Mouse (Mus musculus) forebrain, embryonic 11.5 days (tissue): ENCODE data around the gene Cldn10. TPM values are rescaled to one million over a fixed set of nuclear protein-coding genes. Genes with fewer than 3 reads are reported as not detected.

Experiments
- ATAC-seq: fragments of 200-750 bp; cut with Nextera tagmentation; replicated peaks from 2 replicates; pipeline ENCODE4 v1.8.0; 2017; ENCODE audit warnings: moderate TSS enrichment; ENCODE audit not compliant: low FRiP score
- DNase-seq: peaks from one replicate; pipeline ENCODE4 v3.0.0-alpha.2; 2017; ENCODE audit warnings: low spot score
- H3K27ac ChIP-seq: fragments of 300-500 bp; sonication (generic); 2 replicates; pipeline ENCODE4 v1.5.1; 2014; ENCODE audit warnings: low read depth, low read length
- H3K27me3 ChIP-seq: fragments of 300-500 bp; sonication (generic); 2 replicates; pipeline ENCODE4 v1.6.1; 2014; ENCODE audit warnings: mild to moderate bottlenecking, low read length, mixed read lengths; ENCODE audit not compliant: control insufficient read depth, insufficient read depth
- H3K36me3 ChIP-seq: fragments of 300-500 bp; sonication (generic); 2 replicates; pipeline ENCODE4 v1.6.1; 2014; ENCODE audit warnings: mild to moderate bottlenecking, low read length, moderate library complexity, mixed read lengths; ENCODE audit not compliant: control insufficient read depth, insufficient read depth
- H3K4me1 ChIP-seq: fragments of 300-500 bp; sonication (generic); replicated peaks from 2 replicates; pipeline ENCODE4 v1.6.1; 2014; ENCODE audit warnings: low read length, mixed read lengths; ENCODE audit not compliant: control insufficient read depth, insufficient read depth
- H3K4me2 ChIP-seq: fragments of 300-500 bp; sonication (generic); 2 replicates; pipeline ENCODE4 v1.6.1; 2014; ENCODE audit warnings: low read depth, mild to moderate bottlenecking, low read length, moderate library complexity, mixed read lengths; ENCODE audit not compliant: severe bottlenecking
- H3K4me3 ChIP-seq: fragments of 300-500 bp; sonication (generic); 2 replicates; pipeline ENCODE4 v1.5.1; 2014; ENCODE audit warnings: low read depth, low read length
- H3K9ac ChIP-seq: fragments of 300-500 bp; sonication (generic); 2 replicates; pipeline ENCODE4 v1.6.1; 2014; ENCODE audit warnings: low read length
- H3K9me3 ChIP-seq: fragments of 300-500 bp; sonication (generic); 2 replicates; pipeline ENCODE4 v1.6.1; 2016; ENCODE audit warnings: low read length, mixed read lengths; ENCODE audit not compliant: control insufficient read depth
- WGBS: fragments of 180-500 bp; shearing (Covaris S2); extraction: QIAGEN DNeasy Blood & Tissue Kit; methylation state at CpG from one replicate; pipeline ENCODE4 v1.1.7; 2014; 5-methylcytosine and 5-hydroxymethylcytosine counted together
- polyA plus RNA-seq: library from polyadenylated mRNA; unstranded; fragments of >200 nt; fragmentation: Nextera tagmentation; extraction: Ambion mirVana; gene quantifications from 2 replicates; pipeline ENCODE4 v1.2.1, GENCODE M21; 2014

Gene Cldn10
- polyA plus RNA-seq, 1 experiment from 2014 or later: 0.84 TPM

- DNase-seq (no peak), ATAC-seq (no peak)
- Histone ChIP-seq H3K4me1 (0 out of 2 replicates have a peak, but pooled peaks cover 3% of the 10 kb centered on the region), H3K9ac (no peak overlapping the region), H3K9me3 (no peaks in the 10 kb centered on the region), H3K27me3 (no peaks in the 10 kb centered on the region), H3K27ac (no peak overlapping the region), H3K4me2 (no peak overlapping the region), H3K36me3 (no peaks in the 10 kb centered on the region), H3K4me3 (no peak overlapping the region)
- 52% methylated on average over 6 of the region's 6 CpGs for WGBS
Measured at GRCm38 (mm10) chr14:118867366-118867765, 79.7 kb downstream of the Cldn10 start.

DNA sequence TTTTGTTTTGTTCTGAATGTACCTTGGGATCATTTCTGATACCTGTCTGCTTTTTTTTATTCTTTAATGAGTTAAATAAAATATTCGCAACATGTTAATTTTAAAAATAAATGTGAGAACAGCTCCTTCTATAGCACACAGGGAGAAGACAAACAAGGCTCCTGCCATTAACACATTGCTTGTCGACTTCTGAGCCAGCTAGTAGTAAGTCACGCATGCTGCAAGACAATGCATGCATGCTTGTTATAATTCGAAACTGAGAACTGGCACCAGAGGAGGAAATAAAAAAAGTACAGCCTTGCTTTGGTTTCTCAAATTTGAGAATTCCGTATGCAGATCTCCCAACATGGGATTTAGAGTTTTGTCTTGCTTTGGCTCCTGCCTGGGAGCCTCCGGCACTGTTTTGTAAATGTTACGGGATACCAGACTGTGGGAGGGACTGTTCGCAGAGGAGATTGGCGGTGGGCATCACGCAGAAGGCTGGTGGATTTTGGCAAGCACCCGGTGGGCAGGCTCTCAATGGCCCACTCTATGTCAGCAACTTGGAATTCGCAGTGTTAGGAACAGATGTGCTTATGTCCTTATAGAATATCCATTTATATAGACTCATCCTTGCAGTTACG, 80.5 kb downstream of the Cldn10 start:
- DNase-seq (no peak), ATAC-seq (no peak)
- H3K27me3 ChIP-seq: no peaks in the 10 kb centered on the region
- no peak overlapping the region for H3K9ac ChIP-seq
- no peak overlapping the region for H3K4me2 ChIP-seq
- 0 out of 2 replicates have a peak, but pooled peaks cover 3% of the 10 kb centered on the region for H3K4me1 ChIP-seq
- no peak overlapping the region for H3K27ac ChIP-seq
- no peaks in the 10 kb centered on the region for H3K9me3 ChIP-seq
- 82% methylated on average over 13 of the region's 13 CpGs for WGBS
- no peak overlapping the region for H3K4me3 ChIP-seq
- no peaks in the 10 kb centered on the region for H3K36me3 ChIP-seq

GRCm38 (mm10) chr14:118869712-118870111, 82.0 kb downstream of the Cldn10 start:
- Histone ChIP-seq H3K4me3 (no peak overlapping the region), H3K36me3 (no peaks in the 10 kb centered on the region), H3K27me3 (no peaks in the 10 kb centered on the region), H3K9me3 (no peaks in the 10 kb centered on the region), H3K4me1 (0 out of 2 replicates have a peak, but pooled peaks cover 3% of the 10 kb centered on the region), H3K9ac (no peak overlapping the region), H3K27ac (no peak overlapping the region), H3K4me2 (no peak overlapping the region)
- 90% methylated on average over 6 of the region's 6 CpGs for WGBS
- ATAC-seq: no peak
- DNase-seq: no peak

DNA sequence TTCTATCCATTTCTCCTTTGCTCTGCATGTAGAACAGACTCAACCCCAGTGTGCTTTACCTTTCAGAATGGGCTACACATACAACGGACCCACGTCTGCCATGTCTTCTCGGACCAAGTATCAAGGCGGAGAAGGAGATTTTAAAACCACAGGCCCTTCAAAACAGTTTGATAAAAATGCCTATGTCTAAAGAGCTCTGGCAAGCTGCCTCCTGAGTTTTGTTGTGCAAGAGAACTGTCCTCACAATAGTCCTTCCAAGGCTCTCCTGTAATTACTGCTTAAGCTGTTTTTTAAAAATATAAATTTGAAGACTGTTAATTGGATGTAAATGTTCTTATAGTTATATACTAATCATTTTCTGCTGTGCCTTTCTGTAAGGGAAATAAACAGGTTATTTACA, 86.4 kb downstream of the Cldn10 start:
- ATAC-seq (no peak), DNase-seq (no peak)
- WGBS: 96% methylated on average over 4 of the region's 4 CpGs
- H3K27me3 ChIP-seq: no peaks in the 10 kb centered on the region
- no peaks in the 10 kb centered on the region for H3K9me3 ChIP-seq
- peaks cover 1% of the 10 kb centered on the region; the same call in 1 of the 2 replicates for H3K36me3 ChIP-seq
- H3K9ac ChIP-seq: no peak overlapping the region
- H3K27ac ChIP-seq: no peak overlapping the region
- no peak overlapping the region for H3K4me3 ChIP-seq
- no peak overlapping the region for H3K4me2 ChIP-seq
- no peaks in the 10 kb centered on the region for H3K4me1 ChIP-seq

GRCm38 (mm10) chr14:118874786-118875415, 87.2 kb downstream of the Cldn10 start:
- H3K36me3 ChIP-seq: peaks cover 3% of the 10 kb centered on the region; the same call in 1 of the 2 replicates

GRCm38 (mm10) chr14:118878346-118878910, 90.7 kb downstream of the Cldn10 start:
- Histone ChIP-seq H3K27me3 (no peaks in the 10 kb centered on the region), H3K9me3 (no peaks in the 10 kb centered on the region), H3K36me3 (peaks cover 9% of the 10 kb centered on the region), H3K27ac (no peak overlapping the region), H3K4me3 (no peak overlapping the region), H3K4me1 (no peaks in the 10 kb centered on the region), H3K9ac (no peak overlapping the region), H3K4me2 (no peak overlapping the region)
- WGBS: 92% methylated on average over 11 of the region's 11 CpGs
- no peak for ATAC-seq
- DNase-seq: no peak

More at GRCm38 (mm10) chr14:118874786-118875415, 87.2 kb downstream of the Cldn10 start:
- WGBS: 88% methylated on average over 10 of the region's 10 CpGs
- no peaks in the 10 kb centered on the region for H3K4me1 ChIP-seq
- no peaks in the 10 kb centered on the region for H3K9me3 ChIP-seq
- ATAC-seq (no peak), DNase-seq (no peak)
- H3K9ac ChIP-seq: no peak overlapping the region
- H3K4me3 ChIP-seq: no peak overlapping the region
- no peaks in the 10 kb centered on the region for H3K27me3 ChIP-seq
- no peak overlapping the region for H3K4me2 ChIP-seq
- H3K27ac ChIP-seq: no peak overlapping the region

- H3K4me3 ChIP-seq: no peak overlapping the region
- H3K4me2 ChIP-seq: no peak overlapping the region
- ATAC-seq (no peak), DNase-seq (no peak)
- H3K27ac ChIP-seq: no peak overlapping the region
- no peak overlapping the region for H3K9ac ChIP-seq
- H3K9me3 ChIP-seq: no peaks in the 10 kb centered on the region
- no peaks in the 10 kb centered on the region for H3K4me1 ChIP-seq
- H3K36me3 ChIP-seq: peaks cover 9% of the 10 kb centered on the region
- 76% methylated on average over 10 of the region's 10 CpGs for WGBS
- no peaks in the 10 kb centered on the region for H3K27me3 ChIP-seq
Measured at GRCm38 (mm10) chr14:118880696-118881095, 93.0 kb downstream of the Cldn10 start.

DNA sequence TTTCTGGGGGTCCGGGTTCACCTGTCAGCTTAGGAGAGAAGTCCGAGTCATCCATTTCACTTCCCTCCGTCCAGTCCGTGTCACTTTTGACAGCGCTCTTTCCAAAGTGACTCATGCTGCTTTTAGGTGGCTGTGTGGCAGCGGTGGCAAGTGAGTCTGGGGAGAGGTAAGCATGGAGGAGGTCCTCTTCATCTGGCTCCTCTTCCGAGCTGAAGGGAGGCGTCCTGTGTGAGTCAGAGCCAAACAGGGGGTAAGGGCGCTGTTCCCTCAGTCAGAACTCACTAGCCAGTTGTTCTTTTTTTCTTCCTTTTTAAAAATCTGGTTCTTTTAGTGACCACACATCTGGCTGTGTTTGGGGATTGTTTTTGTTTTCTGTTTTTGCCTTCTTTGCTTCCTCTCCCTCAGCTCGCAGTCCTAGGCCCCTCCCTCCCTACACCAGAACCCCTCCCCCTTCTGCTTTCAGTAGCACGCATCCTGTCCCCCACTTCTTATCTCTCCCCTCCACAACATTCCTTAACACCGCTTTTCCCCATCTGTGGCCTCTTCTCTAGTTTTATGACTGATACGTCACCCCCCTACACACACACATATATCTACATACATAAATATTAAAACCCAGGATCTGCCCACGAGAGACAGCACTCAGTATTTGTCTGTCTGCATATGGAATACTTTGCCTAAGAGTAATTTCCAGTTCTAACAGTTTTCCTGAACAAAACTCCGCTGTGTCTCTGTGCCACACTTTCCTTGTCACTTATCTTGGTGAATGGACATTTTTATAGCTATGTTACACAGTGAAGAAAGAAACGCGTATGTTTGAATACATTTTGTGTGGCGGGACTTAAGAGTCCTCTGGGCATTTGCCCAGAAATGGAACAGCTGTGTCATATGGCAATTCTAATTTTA, 95.9 kb downstream of the Cldn10 start:
- no peaks in the 10 kb centered on the region for H3K27me3 ChIP-seq
- H3K4me1 ChIP-seq: no peaks in the 10 kb centered on the region
- ATAC-seq (no peak), DNase-seq (no peak)
- H3K27ac ChIP-seq: no peak overlapping the region
- no peak overlapping the region for H3K4me3 ChIP-seq
- H3K4me2 ChIP-seq: no peak overlapping the region
- no peak overlapping the region for H3K9ac ChIP-seq
- WGBS: 93% methylated on average over 18 of the region's 18 CpGs
- no peaks in the 10 kb centered on the region for H3K9me3 ChIP-seq
- H3K36me3 ChIP-seq: peaks cover 9% of the 10 kb centered on the region
